Mouse (Mus musculus) erythroblast, embryonic 14.5 days (primary cell): ENCODE data around the gene Vhl.

ENCODE experiments used
- GATA1 ChIP-seq: IDR thresholded peaks from 2 replicates; pipeline ENCODE4 v1.6.1; 2012; ENCODE audit warnings: low read length, inconsistent platforms, mixed read lengths
- TAL1 ChIP-seq: IDR thresholded peaks from 3 replicates; pipeline ENCODE4 v1.6.1; 2012; ENCODE audit warnings: low read length, inconsistent platforms, mixed read lengths

DNA sequence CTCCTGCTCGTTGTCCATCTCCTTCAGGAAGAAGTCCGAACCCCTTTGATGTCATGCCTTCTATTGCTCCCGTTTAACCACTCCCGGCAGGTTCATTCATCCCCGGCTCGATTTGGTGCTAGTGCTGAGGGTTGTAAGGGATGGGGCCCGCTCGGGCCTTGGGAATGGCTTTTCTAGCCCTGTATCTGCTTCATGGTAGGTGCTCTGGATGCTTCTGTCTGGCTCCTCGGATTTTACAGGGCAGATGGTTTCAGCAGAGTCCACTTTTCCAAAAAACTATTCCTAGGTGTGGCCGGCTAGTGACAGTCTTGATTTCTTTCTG is 18.6 kb upstream of the Vhl start:
- no peak for TF ChIP-seq GATA1
- no peak for TF ChIP-seq TAL1
